Mouse (Mus musculus) hindbrain, embryonic 14.5 days (tissue): ENCODE data around the gene Slc36a1. TPM values are rescaled to one million over a fixed set of nuclear protein-coding genes. Genes with fewer than 3 reads are reported as not detected.

Experiments
- ATAC-seq: fragments of 200-750 bp; cut with Nextera tagmentation; 2 replicates; pipeline ENCODE4 v1.8.0; 2017; ENCODE audit warnings: moderate number of reproducible peaks, mild to moderate bottlenecking, moderate TSS enrichment, moderate library complexity; ENCODE audit not compliant: low FRiP score
- DNase-seq: peaks from one replicate; pipeline ENCODE4 v3.0.0-alpha.2; 2015; ENCODE audit warnings: low spot score
- H3K27ac ChIP-seq: fragments of 300-500 bp; sonication (generic); 2 replicates; pipeline ENCODE4 v1.5.1; 2014; ENCODE audit warnings: mild to moderate bottlenecking, moderate library complexity
- H3K27me3 ChIP-seq: fragments of 300-500 bp; sonication (generic); 2 replicates; pipeline ENCODE4 v1.6.1; 2014; ENCODE audit warnings: mild to moderate bottlenecking, low read length, mixed read lengths; ENCODE audit not compliant: control insufficient read depth, insufficient read depth
- H3K36me3 ChIP-seq: fragments of 300-500 bp; sonication (generic); replicated peaks from 2 replicates; pipeline ENCODE4 v1.6.1; 2014; ENCODE audit not compliant: control insufficient read depth, insufficient read depth
- H3K4me1 ChIP-seq: fragments of 300-500 bp; sonication (generic); replicated peaks from 2 replicates; pipeline ENCODE4 v1.6.1; 2014; ENCODE audit warnings: antibody characterized with exemption, low read length, mixed read lengths; ENCODE audit not compliant: control insufficient read depth, insufficient read depth
- H3K4me2 ChIP-seq: fragments of 300-500 bp; sonication (generic); replicated peaks from 2 replicates; pipeline ENCODE4 v1.6.1; 2014; ENCODE audit warnings: mild to moderate bottlenecking, moderate library complexity
- H3K4me3 ChIP-seq: fragments of 300-500 bp; sonication (generic); replicated peaks from 2 replicates; pipeline ENCODE4 v1.5.1; 2014; ENCODE audit warnings: mild to moderate bottlenecking, low read length
- H3K9ac ChIP-seq: fragments of 300-500 bp; sonication (generic); 2 replicates; pipeline ENCODE4 v1.6.1; 2014
- H3K9me3 ChIP-seq: fragments of 300-500 bp; sonication (generic); 2 replicates; pipeline ENCODE4 v1.6.1; 2016; ENCODE audit warnings: low read length; ENCODE audit not compliant: control insufficient read depth
- WGBS: fragments of 180-500 bp; shearing (Covaris S2); extraction: QIAGEN DNeasy Blood & Tissue Kit; methylation state at CpG from one replicate; pipeline ENCODE4 v1.1.7; 2014; 5-methylcytosine and 5-hydroxymethylcytosine counted together
- polyA plus RNA-seq: library from polyadenylated mRNA; unstranded; fragments of >200 nt; fragmentation: Nextera tagmentation; extraction: Ambion mirVana; gene quantifications from 2 replicates; pipeline ENCODE4 v1.2.1, GENCODE M21; 2014

The Slc36a1 gene
- polyA plus RNA-seq, 1 experiment from 2014 or later = 4.8 TPM

- Histone ChIP-seq H3K9me3 (no peaks in the 10 kb centered on the region), H3K27ac (no peak overlapping the region), H3K9ac (no peak overlapping the region), H3K4me1 (no peaks in the 10 kb centered on the region), H3K36me3 (no peaks in the 10 kb centered on the region), H3K4me3 (no peak overlapping the region), H3K4me2 (no peak overlapping the region), H3K27me3 (no peaks in the 10 kb centered on the region)
- DNase-seq (no peak), ATAC-seq (no peak)
- WGBS = 75% methylated on average over 4 of the region's 4 CpGs
These were observed 33.6 kb upstream of the Slc36a1 start for GRCm38 (mm10) chr11:55170501-55170900.

GRCm38 (mm10) chr11:55178830-55179229, 25.3 kb upstream of the Slc36a1 start:
- H3K4me3 ChIP-seq = no peak overlapping the region
- H3K4me2 ChIP-seq = no peak overlapping the region
- no peak overlapping the region for H3K9ac ChIP-seq
- H3K27me3 ChIP-seq = no peaks in the 10 kb centered on the region
- no peaks in the 10 kb centered on the region for H3K36me3 ChIP-seq
- H3K4me1 ChIP-seq = no peaks in the 10 kb centered on the region
- no peaks in the 10 kb centered on the region for H3K9me3 ChIP-seq
- H3K27ac ChIP-seq = no peak overlapping the region
- ATAC-seq (no peak), DNase-seq (no peak)
- WGBS = 85% methylated on average over 4 of the region's 4 CpGs

DNA sequence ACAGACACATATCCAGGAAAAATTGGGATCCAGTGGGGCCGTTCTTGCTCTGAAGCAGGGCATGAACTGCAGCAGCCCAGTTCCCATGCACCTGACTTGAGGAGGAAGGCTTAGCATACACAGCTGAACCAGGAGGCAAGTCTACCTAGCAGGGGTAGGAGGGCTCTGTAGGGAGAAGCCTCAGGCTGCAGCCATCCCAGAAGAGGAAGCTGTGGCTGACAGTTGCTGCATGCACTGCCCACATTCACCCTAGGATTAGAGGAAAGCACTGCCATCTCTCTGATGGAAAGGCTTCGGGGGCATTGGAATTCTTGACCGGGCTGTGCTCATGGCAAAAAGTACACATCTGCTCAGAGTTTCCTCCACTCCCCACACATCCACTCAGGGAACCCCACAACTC, 24.3 kb upstream of the Slc36a1 start:
- Histone ChIP-seq H3K9me3 (no peaks in the 10 kb centered on the region), H3K36me3 (no peaks in the 10 kb centered on the region), H3K27me3 (no peaks in the 10 kb centered on the region), H3K4me3 (no peak overlapping the region), H3K4me2 (no peak overlapping the region), H3K4me1 (no peaks in the 10 kb centered on the region), H3K27ac (no peak overlapping the region), H3K9ac (no peak overlapping the region)
- no peak for ATAC-seq
- no peak for DNase-seq
- 96% methylated on average over 3 of the region's 3 CpGs for WGBS

- DNase-seq (no peak), ATAC-seq (no peak)
- H3K27me3 ChIP-seq = no peaks in the 10 kb centered on the region
- no peaks in the 10 kb centered on the region for H3K4me1 ChIP-seq
- WGBS = 65% methylated on average over 7 of the region's 7 CpGs
- H3K4me2 ChIP-seq = no peak overlapping the region
- H3K27ac ChIP-seq = no peak overlapping the region
- H3K4me3 ChIP-seq = no peak overlapping the region
- no peak overlapping the region for H3K9ac ChIP-seq
- H3K9me3 ChIP-seq = no peaks in the 10 kb centered on the region
- H3K36me3 ChIP-seq = no peaks in the 10 kb centered on the region
These were observed 21.0 kb upstream of the Slc36a1 start for GRCm38 (mm10) chr11:55183124-55183523.

DNA sequence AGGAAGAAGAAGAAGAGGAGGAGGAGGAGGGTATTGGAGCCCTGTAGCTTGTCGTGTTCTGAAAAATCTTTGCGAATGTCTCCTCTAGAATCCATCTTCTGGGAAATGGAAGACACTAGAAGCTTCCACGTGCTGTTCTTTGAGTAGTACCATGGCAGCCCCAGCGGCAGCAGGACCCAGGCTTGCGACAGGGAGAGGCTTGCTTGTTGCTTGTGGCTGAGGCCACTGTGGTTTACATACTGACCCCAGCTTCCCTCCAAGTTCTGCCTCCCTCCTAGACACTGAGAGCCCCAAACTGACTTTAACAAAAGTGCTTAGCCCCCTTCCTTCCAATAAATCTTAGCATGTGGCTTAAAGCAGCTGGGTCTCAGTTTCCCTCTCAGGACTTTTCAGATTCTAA, 19.9 kb upstream of the Slc36a1 start:
- H3K4me2 ChIP-seq = no peak overlapping the region
- H3K9ac ChIP-seq = no peak overlapping the region
- WGBS = 91% methylated on average over 5 of the region's 5 CpGs
- H3K27ac ChIP-seq = no peak overlapping the region
- no peaks in the 10 kb centered on the region for H3K27me3 ChIP-seq
- ATAC-seq (no peak), DNase-seq (no peak)
- no peaks in the 10 kb centered on the region for H3K4me1 ChIP-seq
- no peaks in the 10 kb centered on the region for H3K36me3 ChIP-seq
- no peak overlapping the region for H3K4me3 ChIP-seq
- H3K9me3 ChIP-seq = no peaks in the 10 kb centered on the region

DNA sequence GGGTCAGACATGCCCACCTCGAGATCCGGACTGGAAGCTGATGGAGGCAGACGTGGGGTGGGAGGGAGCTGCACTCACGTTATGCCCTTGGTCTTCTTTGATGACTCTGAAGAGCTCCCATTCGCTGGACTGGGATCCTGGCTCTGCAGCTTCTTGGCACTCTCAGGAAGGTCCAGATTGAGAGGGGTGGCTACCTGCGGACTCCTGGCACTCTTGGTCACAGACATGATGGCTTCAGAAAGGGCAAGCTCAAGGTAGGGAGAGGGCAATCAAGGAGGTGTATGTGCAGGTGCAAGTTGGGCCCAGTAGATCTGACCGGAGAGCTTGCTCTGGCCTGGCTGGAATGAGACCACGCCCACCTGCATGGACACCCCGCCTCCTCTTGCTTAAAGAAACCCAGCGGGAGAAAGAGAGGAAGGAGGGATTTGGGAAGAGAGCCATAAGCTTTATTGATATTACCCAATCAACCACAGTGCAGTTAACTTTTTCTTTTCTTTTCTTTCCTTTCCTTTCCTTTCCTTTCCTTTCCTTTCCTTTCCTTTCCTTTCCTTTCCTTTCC, 19.3 kb upstream of the Slc36a1 start, which contains the start of gene Slc36a2:
Gene Slc36a2 (minus strand): TSS at position 345 of the 559 bp plus-strand sequence.
- no peak within 1 kb of the TSS for H3K9ac ChIP-seq
- H3K27ac ChIP-seq = no peak within 1 kb of the TSS
- DNase-seq = no peak
- no peak within 1 kb of the TSS for H3K4me2 ChIP-seq
- no peaks in the 10 kb centered on the region for H3K4me1 ChIP-seq
- H3K4me3 ChIP-seq = no peak within 1 kb of the TSS
- ATAC-seq = no peak
- no peaks in the 10 kb centered on the region for H3K27me3 ChIP-seq
- H3K36me3 ChIP-seq = no peaks in the 10 kb centered on the region
- 28% methylated on average over 10 of the region's 10 CpGs for WGBS
- H3K9me3 ChIP-seq = no peaks in the 10 kb centered on the region

DNA sequence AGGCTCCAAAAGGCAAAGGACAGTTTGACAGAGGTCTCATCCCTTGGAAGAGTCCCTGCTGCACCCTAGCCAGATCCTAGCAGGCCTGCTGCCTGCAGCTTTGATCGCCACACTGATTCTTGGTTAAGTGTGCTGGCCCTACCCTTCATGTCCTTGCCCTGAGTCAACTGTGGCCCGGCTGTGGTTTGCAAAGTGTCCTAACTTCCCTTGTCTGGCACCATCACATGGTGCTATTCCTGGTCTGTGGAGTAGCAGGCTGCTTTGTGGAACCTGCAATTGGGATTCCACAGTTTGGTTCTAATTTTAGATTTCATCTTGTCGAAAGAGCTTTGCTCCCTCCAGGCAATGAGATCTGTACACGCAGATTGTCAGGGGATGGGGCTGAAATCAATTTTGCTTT, 16.9 kb upstream of the Slc36a1 start:
- ATAC-seq = no peak

GRCm38 (mm10) chr11:55187777-55188176, 16.4 kb upstream of the Slc36a1 start:
- no peak for DNase-seq

More for the DNA sequence above, 16.9 kb upstream of the Slc36a1 start:
- Histone ChIP-seq H3K4me3 (no peak overlapping the region), H3K36me3 (no peaks in the 10 kb centered on the region), H3K4me2 (no peak overlapping the region), H3K9ac (no peak overlapping the region), H3K9me3 (no peaks in the 10 kb centered on the region), H3K27ac (no peak overlapping the region), H3K27me3 (no peaks in the 10 kb centered on the region), H3K4me1 (no peaks in the 10 kb centered on the region)
- no peak for DNase-seq
- WGBS = 88% methylated on average over 4 of the region's 4 CpGs

DNA sequence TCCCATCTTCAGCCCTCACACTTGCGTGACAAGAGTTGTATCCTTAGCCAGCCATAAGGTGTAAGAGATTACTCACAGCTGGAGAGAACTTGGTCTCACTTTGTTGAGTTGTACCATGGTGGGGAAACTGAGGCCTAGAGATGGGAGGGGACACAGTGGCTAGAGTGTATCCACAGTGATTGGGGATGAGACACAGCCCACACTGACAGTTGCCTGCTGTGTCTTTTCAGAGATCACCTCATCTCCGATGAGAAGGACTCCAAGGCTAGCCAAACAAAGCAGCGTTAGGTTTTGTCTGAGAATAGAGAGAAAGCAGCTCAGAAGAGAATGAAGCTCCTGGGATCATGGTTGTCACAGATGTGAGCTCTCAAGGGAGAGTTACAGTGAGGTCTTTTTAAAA, 13.9 kb upstream of the Slc36a1 start:
- ATAC-seq (no peak), DNase-seq (no peak)
- H3K36me3 ChIP-seq = no peaks in the 10 kb centered on the region
- WGBS = 90% methylated on average over 3 of the region's 3 CpGs
- no peaks in the 10 kb centered on the region for H3K4me1 ChIP-seq
- no peak overlapping the region for H3K9ac ChIP-seq
- no peak overlapping the region for H3K4me3 ChIP-seq
- H3K27ac ChIP-seq = no peak overlapping the region
- no peak overlapping the region for H3K4me2 ChIP-seq
- H3K9me3 ChIP-seq = no peaks in the 10 kb centered on the region
- no peaks in the 10 kb centered on the region for H3K27me3 ChIP-seq

More at GRCm38 (mm10) chr11:55187777-55188176, 16.4 kb upstream of the Slc36a1 start:
- Histone ChIP-seq H3K27me3 (no peaks in the 10 kb centered on the region), H3K4me2 (no peak overlapping the region), H3K36me3 (no peaks in the 10 kb centered on the region), H3K4me1 (no peaks in the 10 kb centered on the region), H3K4me3 (no peak overlapping the region), H3K9me3 (no peaks in the 10 kb centered on the region), H3K9ac (no peak overlapping the region), H3K27ac (no peak overlapping the region)
- no peak for ATAC-seq
- WGBS = 83% methylated on average over 6 of the region's 6 CpGs

GRCm38 (mm10) chr11:55197086-55197485, 7.1 kb upstream of the Slc36a1 start:
- WGBS = 71% methylated on average over 6 of the region's 6 CpGs
- ATAC-seq = no peak
- H3K9ac ChIP-seq = no peak overlapping the region

More at GRCm38 (mm10) chr11:55197086-55197485, 7.1 kb upstream of the Slc36a1 start:
- Histone ChIP-seq H3K36me3 (no peaks in the 10 kb centered on the region), H3K27me3 (no peaks in the 10 kb centered on the region), H3K4me1 (no peaks in the 10 kb centered on the region), H3K4me3 (no peak overlapping the region), H3K27ac (no peak overlapping the region), H3K4me2 (no peak overlapping the region), H3K9me3 (no peaks in the 10 kb centered on the region)
- DNase-seq = no peak
